In genomic region chr11:80766472-80767319, GRCm38 (mm10) we compare ENCODE assay signal across 1 mouse cellular context.
TF ChIP-seq lines count a peak whose summit lies in the region.

No protein-coding gene starts in this region.

TF ChIP-seq in MEL, 35 proteins besides CTCF, POLR2A, EP300 and RAD21 (continued from another document):
- peak; percentile 92 for TF ChIP-seq RCOR1 (IDR thresholded peaks at IDR 0.05; ENCODE audit: low read depth, low read length)
- TF ChIP-seq ZMIZ1 (IDR thresholded peaks at IDR 0.05; ENCODE audit: low read depth, low read length): peak; percentile 29; the same call in 1 of the 2 replicates
- TF ChIP-seq BHLHE40 (IDR thresholded peaks at IDR 0.05; ENCODE audit: borderline replicate concordance, low read depth, low read length): peak; percentile 67; the same call in 1 of the 2 replicates
- TF ChIP-seq ZC3H11A (IDR thresholded peaks at IDR 0.05; ENCODE audit: low read depth, low read length): no peak
